Mouse (Mus musculus) urinary bladder, adult 2 months (tissue): ENCODE measurements around the gene Dock10. TPM values are rescaled to one million over a fixed set of nuclear protein-coding genes. Genes with fewer than 3 reads are reported as not detected.
"Not testable (repeated sequence)": the region's sequence is repeated elsewhere in the genome, so short reads cannot be mapped to it uniquely, and the experiment has no call there.

Source experiments
- DNase-seq: peaks from one replicate; pipeline ENCODE4 v3.0.0; 2022; ENCODE audit warnings: low spot score
- polyA plus RNA-seq: library from polyadenylated mRNA; depleted of rRNA; stranded (reverse); fragments of >200 nt; gene quantifications from 2 replicates; pipeline ENCODE4 v1.2.3, GENCODE M21; 2012; rRNA removed

Gene Dock10
- 15.2 and 16.0 TPM in 2 replicates for polyA plus RNA-seq

- no peak for DNase-seq
Observed at GRCm38 (mm10) chr1:80757977-80758797, at the start of gene Dock10. Gene Dock10, minus strand, starts transcription at chr1:80758527.

DNA sequence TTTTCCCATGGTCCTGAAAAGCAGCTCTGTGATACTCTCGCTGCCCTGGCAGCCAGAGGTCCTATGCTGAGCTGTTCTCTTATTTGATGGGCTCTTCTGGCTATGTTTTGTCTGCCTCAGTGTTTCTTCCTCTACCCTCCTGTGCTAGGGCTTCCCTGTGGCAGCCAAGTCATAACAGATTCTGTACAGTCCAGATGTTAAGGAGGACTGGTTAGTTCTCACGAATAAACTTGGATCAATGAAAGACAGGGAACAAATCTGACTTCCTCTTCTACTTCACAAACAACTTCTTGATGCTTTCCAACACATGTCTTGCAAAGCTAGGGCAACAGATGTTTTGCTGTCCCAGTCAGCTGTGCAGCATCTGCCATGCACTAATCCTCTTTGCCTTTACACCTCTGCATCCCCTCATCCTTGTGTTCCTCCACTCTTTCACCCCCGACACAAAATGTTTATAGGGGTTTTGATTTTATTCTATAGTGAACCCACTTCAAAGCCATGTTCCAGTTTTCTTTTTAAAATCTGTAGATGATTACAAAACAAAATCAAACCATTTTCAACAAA, 48.6 kb upstream of the Dock10 start:
- no peak for DNase-seq

- no peak for DNase-seq
Observed at GRCm38 (mm10) chr1:80802023-80802422, 43.7 kb upstream of the Dock10 start.

- no peak for DNase-seq
Observed at GRCm38 (mm10) chr1:80785066-80785779, 26.9 kb upstream of the Dock10 start.

DNA sequence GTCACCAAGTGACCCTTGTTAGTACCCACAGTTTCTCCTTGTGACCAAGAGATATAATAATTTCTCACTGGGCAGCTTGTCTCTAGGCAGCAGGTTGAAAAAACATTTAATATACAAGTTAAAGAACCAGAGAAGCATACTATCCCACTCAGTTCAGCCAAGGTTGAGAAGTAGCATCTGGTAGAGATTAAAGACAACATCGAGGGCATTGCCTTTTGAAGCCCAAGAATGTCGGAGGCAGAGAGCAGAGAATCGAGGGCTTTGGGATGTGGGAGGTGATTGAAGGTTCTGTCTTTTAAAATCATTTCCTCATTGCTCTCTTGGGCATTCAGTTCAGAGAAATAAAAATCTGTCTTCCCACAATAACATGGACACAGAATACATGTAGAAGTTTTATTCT, 25.8 kb upstream of the Dock10 start:
- DNase-seq, result no peak

DNA sequence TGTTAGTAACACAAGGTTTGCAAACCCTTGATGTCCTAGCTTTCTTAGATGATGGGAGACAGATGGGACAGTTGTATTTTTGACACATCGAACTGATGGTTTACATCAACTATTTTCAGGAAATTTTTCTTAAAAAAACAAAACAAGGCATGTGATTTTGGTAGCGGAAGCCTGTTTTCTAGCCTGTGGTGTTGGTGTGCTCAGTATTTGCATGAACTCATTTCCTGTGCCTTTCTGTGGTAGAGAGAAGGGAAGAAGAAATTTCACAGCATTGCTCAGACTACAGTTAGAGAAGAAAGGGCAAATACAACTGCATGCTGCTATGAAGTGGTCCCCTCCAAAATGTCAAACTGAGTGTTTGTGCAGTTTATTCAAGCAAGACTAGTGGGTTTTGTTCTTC, 7.2 kb upstream of the Dock10 start:
- DNase-seq, result no peak

DNA sequence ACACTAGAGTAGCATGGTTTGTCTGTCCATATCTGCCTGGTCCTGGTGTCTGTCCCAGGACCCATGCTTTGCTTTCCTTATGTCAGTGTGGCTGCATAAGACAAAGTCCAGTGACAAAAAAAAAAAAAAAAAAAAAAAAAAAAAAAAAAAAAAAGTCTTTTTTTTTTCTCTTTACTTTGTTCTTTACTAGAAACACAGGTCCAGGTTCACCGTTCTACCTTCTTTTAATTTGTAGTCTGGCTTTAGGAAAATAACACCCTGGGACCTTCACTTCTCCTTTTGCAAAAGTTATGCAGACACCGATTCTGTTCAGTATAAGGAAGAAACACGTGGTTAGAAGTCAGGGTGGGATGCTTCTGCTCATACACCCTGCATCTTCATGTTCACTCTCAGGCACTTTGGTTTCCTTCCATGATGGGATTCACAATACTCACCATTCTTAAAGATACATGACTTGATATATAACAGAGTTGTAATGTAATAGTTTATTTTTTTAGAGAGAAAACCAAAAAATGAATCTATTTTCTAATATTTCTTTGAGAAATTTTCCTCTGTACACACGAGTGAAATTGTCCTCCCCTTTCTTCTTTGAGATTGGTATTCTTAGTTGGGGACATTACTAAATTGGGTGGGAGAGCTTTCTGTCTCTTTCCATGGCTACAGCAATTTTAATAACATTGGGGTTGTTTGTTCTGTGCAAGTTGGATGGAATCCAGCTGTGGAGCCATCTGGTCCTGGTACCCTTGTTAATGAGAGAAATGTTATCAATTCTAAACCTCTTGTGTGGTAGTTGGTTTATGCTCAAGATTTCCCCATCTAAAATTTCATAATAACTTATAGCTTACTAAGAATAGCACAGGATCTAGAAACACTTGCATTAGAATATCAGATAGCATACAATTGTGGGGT, 5.0 kb upstream of the Dock10 start:
- no peak for DNase-seq

DNA sequence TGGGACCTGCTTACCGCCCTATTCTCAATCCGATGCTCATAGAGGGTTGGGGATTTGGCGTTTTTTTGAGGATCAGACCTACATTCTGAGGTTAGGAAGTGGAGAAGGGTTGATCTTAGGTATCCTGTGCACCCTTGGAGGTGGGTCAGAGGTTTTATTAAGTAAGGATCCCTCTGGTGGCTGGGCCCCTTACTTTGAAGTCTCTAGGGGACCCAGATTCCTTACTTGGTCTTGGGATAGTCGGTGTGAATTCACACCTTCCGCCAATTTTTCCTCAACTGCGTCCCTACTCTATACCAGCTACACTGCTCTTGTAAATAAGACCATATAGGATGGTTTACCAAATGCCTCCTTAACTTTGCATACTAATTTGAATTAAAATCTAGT, 464 bp upstream of the Dock10 start:
- DNase-seq, result no peak

GRCm38 (mm10) chr1:80757650-80757976, 714 bp downstream of the Dock10 start:
- DNase-seq, result no peak

DNA sequence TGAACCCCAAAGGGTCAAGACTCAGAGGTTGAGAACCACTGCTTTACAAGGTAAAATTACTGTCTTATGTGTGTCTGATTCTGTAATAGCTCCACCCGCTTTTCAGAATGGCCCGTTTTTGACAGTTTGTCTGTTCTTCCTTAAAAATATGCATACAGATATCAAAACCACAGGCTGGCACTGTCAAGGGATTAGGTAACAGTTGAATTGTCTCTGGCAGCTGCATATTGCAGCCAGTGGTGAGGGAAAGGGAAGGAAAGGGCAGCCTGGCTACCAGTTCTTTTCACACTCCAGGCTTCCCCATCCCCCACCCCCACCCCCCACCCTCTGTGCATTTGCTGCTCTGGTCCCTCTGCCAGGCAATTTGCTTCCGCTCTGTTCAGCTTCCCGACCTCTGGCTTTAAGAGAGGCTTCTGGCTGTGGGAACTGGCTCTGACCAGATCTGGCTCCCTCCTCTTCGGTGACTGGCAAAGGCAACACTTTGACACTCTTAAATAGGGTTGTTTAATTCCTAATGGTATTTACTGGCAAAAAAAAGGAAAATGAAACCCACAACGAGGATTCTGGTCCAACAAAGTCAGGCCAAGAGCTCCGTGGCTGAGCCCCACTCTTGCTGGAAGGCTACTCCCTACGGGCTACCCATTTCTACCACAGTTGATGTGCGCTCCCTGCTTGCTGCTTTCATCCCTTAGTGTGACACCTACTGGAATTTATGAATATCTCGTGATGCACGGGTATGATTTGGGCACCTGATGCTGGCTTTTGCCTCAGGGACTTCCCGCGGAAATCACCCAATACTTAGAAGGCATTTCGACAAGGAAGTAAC, 1.3 kb downstream of the Dock10 start:
- DNase-seq, result no peak

GRCm38 (mm10) chr1:80756060-80756439, 2.3 kb downstream of the Dock10 start:
- no peak for DNase-seq

DNA sequence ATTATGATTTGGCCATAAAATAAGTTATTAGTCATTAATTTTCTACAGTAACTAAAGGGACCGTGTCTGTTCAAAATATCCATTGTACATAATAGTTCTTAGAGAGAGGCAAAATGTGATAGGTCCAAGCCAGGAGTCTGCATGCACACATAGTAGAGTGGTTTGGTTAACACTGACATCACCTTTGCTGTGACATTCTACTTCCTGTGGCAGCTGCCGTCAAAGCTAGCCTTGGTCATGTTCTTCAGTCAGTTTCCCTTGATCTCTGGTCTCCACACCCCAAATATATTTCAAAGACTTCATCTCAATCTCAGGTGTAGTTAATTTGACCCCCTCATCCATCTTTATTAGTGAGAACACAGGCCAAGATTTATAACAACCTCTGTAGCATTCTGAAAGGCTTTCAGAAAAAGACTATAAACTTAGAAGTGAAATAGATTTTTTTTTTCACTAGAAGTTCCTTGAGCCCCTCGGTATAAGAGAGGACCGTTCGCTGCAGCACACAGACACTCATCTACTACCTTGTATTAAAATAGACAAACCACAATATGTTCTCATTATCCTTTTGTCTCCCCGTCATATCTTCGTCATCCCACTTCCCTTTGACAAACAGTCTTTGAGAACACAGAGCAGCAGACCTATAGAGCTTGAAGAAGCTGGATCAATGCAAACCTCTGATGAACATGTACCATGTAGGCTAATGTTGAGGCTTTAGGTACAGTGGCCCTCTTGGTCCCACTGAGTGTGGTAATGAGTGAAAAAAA, 2.8 kb downstream of the Dock10 start:
- no peak for DNase-seq

GRCm38 (mm10) chr1:80749122-80749521, 9.2 kb downstream of the Dock10 start:
- DNase-seq, result not testable (repeated sequence)

- DNase-seq, result no peak
Observed at GRCm38 (mm10) chr1:80746691-80747463, 11.4 kb downstream of the Dock10 start.

- DNase-seq, result no peak
Observed at GRCm38 (mm10) chr1:80746195-80746594, 12.1 kb downstream of the Dock10 start.

DNA sequence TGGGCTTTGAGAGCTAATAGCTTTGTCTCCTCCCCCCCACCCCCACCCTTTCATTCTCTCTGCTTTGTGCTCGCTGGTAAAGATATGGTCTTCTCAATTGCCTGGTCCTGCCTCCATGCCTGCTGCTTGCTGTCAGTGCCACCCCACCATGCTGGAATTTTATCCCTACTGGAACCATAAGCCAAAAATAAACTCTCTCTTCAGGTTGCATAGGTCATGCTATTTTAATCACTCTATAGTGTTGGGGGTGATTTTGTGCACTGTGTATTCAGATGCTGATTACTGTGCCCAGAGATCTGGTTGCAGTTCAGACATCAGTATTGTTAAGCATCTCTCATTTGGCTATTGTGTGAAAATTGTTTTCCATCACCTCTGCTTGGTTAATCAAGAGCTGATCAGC, 18.9 kb downstream of the Dock10 start:
- no peak for DNase-seq

DNA sequence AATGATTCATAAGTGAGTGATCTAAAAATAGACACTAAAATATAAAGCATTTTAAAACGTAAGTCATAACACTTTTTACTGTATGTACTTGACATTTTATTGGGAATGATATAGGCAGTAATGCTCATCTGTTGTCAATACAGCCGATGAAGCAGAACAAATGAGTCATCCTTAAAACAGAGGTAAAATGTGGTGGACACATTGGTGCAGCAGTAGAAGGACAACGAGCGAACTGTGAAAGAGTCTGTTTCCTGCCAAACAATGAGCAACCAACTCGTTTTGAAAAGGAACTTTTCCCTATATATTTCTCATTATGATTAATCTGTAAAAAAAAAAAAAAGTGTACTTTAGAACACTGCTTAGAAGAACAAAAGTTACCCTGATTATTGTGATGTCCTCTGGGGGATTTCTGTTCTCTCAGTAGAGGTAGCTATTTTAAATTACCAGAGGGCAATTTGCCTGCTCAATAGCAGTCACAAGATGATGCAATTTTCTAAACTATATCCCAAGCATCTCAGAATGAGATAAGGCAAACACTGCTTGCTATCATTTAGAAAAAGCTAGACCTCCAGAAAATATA, 20.4 kb downstream of the Dock10 start:
- DNase-seq, result no peak

DNA sequence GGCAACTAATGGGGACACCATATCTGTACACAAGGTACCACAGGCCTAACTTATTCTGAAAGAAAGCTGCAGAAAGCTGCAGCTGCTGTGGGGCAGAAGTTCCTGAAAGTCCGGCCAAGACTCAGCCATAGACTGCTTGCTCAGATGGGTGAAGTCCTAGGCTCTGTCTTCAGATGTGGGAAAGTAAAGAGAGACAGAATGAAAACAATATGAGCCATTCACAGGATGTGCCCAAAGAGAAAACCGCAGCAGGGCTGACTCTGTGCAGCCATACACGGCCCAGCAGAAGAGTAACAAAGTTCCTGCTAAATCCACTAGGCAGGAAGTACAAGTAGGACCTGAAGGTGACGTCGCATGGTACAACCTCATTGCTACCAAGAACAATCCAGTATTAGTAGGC, 27.7 kb downstream of the Dock10 start:
- no peak for DNase-seq

- no peak for DNase-seq
Observed at GRCm38 (mm10) chr1:80730174-80730573, 28.2 kb downstream of the Dock10 start.
